Mouse (Mus musculus): Measurements from ENCODE around the gene Sytl4. TPM values are rescaled to one million over a fixed set of nuclear protein-coding genes. Genes with fewer than 3 reads are reported as not detected.

Sytl4 gene
- polyA plus RNA-seq (2015; fragmentation: Nextera tagmentation; extraction: Ambion mirVana) = 0.74 and 0.75 TPM in 2 replicates

- Histone ChIP-seq H3K9ac (no peak within 1 kb of the TSS), H3K4me1 (no peaks in the 10 kb centered on the region), H3K4me3 (peak within 1 kb of the TSS; percentile 29), H3K4me2 (peak within 1 kb of the TSS; percentile 53), H3K36me3 (replicated peaks) (no peaks in the 10 kb centered on the region), H3K27ac (no peak within 1 kb of the TSS), H3K9me3 (no peaks in the 10 kb centered on the region), H3K27me3 (replicated peaks) (peaks cover 9% of the 10 kb centered on the region)
- ATAC-seq (replicated peaks) = no peak
- 23% methylated on average over 28 of the region's 29 CpGs for WGBS
These were observed at the start of gene Sytl4 for GRCm38 (mm10) chrX:133981231-133982002. Gene Sytl4, minus strand, starts transcription at chrX:133981812.

DNA sequence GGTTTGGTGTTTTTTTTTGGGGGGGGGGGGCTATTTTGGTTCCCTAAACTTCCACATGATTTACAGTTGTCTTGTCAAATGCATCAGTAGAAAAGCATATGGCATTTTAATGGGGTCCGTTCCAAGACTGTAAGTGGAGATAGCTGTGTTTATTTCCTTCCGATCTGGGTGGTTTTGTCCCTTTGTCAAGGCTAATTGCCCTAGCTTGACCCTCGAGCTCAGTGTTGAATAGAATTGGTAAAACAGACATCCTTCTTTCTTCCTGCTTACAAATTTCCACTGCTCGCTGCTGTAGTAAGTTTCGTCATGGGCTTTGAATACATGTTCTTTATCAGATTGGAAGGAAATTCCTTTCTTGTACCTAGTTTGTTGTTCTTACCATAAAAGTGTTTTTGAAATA, 39.1 kb upstream of the Sytl4 start:
- Histone ChIP-seq H3K9ac (no peak overlapping the region), H3K36me3 (replicated peaks) (no peaks in the 10 kb centered on the region), H3K9me3 (no peaks in the 10 kb centered on the region), H3K4me1 (no peaks in the 10 kb centered on the region), H3K27ac (no peak overlapping the region), H3K4me2 (no peak overlapping the region), H3K27me3 (replicated peaks) (no peaks in the 10 kb centered on the region), H3K4me3 (no peak overlapping the region)
- WGBS = 47% methylated on average over 5 of the region's 5 CpGs
- ATAC-seq (replicated peaks) = no peak

DNA sequence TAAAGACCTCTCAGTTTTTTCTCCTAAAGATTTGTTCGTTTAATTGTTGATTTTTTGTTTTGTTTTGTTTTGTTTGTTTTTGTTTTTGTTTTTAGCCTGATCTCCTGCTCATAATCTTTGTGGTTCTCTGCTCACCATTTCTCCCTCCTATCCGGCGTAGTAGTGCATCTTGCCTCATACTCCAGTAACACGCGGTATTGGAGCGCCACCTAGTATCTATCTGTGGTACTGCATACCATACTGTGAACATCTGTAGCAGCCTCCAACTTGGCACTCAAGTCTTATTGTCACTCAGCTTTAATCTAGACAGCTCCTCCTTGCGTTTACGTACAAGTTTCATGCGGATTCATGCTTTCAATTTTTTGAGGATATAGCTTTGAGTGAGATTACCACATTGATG, 37.4 kb upstream of the Sytl4 start:
- 16% methylated on average over 9 of the region's 9 CpGs for WGBS
- peak; percentile 87 for ATAC-seq (replicated peaks)
- no peaks in the 10 kb centered on the region for H3K36me3 ChIP-seq (replicated peaks)
- no peak overlapping the region for H3K9ac ChIP-seq
- no peak overlapping the region for H3K4me2 ChIP-seq
- no peaks in the 10 kb centered on the region for H3K9me3 ChIP-seq
- no peak overlapping the region for H3K27ac ChIP-seq
- no peak overlapping the region for H3K4me3 ChIP-seq
- no peaks in the 10 kb centered on the region for H3K27me3 ChIP-seq (replicated peaks)
- no peaks in the 10 kb centered on the region for H3K4me1 ChIP-seq

GRCm38 (mm10) chrX:133995866-133996265, 14.3 kb upstream of the Sytl4 start:
- WGBS = 65% methylated on average over 3 of the region's 3 CpGs
- ATAC-seq (replicated peaks) = no peak
- Histone ChIP-seq H3K9ac (no peak overlapping the region), H3K4me2 (no peak overlapping the region), H3K4me3 (no peak overlapping the region), H3K27me3 (replicated peaks) (no peaks in the 10 kb centered on the region), H3K4me1 (no peaks in the 10 kb centered on the region), H3K27ac (no peak overlapping the region), H3K36me3 (replicated peaks) (no peaks in the 10 kb centered on the region), H3K9me3 (no peaks in the 10 kb centered on the region)

- Histone ChIP-seq H3K9me3 (no peaks in the 10 kb centered on the region), H3K36me3 (replicated peaks) (no peaks in the 10 kb centered on the region), H3K27me3 (replicated peaks) (no peaks in the 10 kb centered on the region), H3K4me2 (no peak overlapping the region), H3K27ac (no peak overlapping the region), H3K4me1 (no peaks in the 10 kb centered on the region), H3K9ac (no peak overlapping the region), H3K4me3 (no peak overlapping the region)
- ATAC-seq (replicated peaks) = no peak
- WGBS = 77% methylated on average over 2 of the region's 2 CpGs
These were observed 17.0 kb downstream of the Sytl4 start for GRCm38 (mm10) chrX:133964615-133965014.

GRCm38 (mm10) chrX:133960617-133961016, 21.0 kb downstream of the Sytl4 start:
- no peak overlapping the region for H3K9ac ChIP-seq

GRCm38 (mm10) chrX:133954661-133955060, 27.0 kb downstream of the Sytl4 start:
- no peak overlapping the region for H3K4me3 ChIP-seq
- ATAC-seq (replicated peaks) = no peak
- 76% methylated on average over 7 of the region's 7 CpGs for WGBS

More at GRCm38 (mm10) chrX:133960617-133961016, 21.0 kb downstream of the Sytl4 start:
- H3K4me3 ChIP-seq = no peak overlapping the region
- no peaks in the 10 kb centered on the region for H3K4me1 ChIP-seq
- no peaks in the 10 kb centered on the region for H3K9me3 ChIP-seq
- H3K27me3 ChIP-seq (replicated peaks) = no peaks in the 10 kb centered on the region
- no peak overlapping the region for H3K27ac ChIP-seq
- 71% methylated on average over 2 of the region's 2 CpGs for WGBS
- ATAC-seq (replicated peaks) = no peak
- no peaks in the 10 kb centered on the region for H3K36me3 ChIP-seq (replicated peaks)
- no peak overlapping the region for H3K4me2 ChIP-seq

GRCm38 (mm10) chrX:133947427-133947826, 34.2 kb downstream of the Sytl4 start:
- H3K4me3 ChIP-seq = no peak overlapping the region
- H3K4me2 ChIP-seq = no peak overlapping the region
- no peak overlapping the region for H3K9ac ChIP-seq
- WGBS = 37% methylated on average over 3 of the region's 3 CpGs
- peak; percentile 84 for ATAC-seq (replicated peaks)
- no peaks in the 10 kb centered on the region for H3K4me1 ChIP-seq
- no peak overlapping the region for H3K27ac ChIP-seq
- H3K36me3 ChIP-seq (replicated peaks) = no peaks in the 10 kb centered on the region
- no peaks in the 10 kb centered on the region for H3K27me3 ChIP-seq (replicated peaks)
- no peaks in the 10 kb centered on the region for H3K9me3 ChIP-seq

More at GRCm38 (mm10) chrX:133954661-133955060, 27.0 kb downstream of the Sytl4 start:
- no peak overlapping the region for H3K27ac ChIP-seq
- H3K36me3 ChIP-seq (replicated peaks) = no peaks in the 10 kb centered on the region
- H3K4me2 ChIP-seq = no peak overlapping the region
- no peaks in the 10 kb centered on the region for H3K4me1 ChIP-seq
- H3K9ac ChIP-seq = no peak overlapping the region
- no peaks in the 10 kb centered on the region for H3K27me3 ChIP-seq (replicated peaks)
- no peaks in the 10 kb centered on the region for H3K9me3 ChIP-seq

DNA sequence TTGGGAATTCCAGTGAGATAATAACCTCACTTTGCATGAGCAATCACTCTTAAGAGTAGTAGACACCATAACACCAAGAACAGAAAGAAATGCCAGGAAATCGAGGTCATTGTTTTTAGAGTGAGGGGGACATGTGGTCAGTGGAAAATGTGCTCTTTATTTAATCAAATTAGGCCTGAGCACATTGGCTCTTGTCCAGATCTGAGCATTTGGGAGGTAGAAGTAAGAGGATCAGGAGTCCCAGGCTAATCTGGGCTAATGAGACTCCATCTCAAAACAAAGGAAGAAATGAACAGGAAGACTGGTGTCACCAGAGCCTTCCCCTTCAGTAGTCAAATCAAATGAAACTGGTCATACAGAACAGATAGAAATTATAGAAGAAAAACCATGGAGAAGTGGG, 42.1 kb downstream of the Sytl4 start:
- Histone ChIP-seq H3K36me3 (replicated peaks) (no peaks in the 10 kb centered on the region), H3K27me3 (replicated peaks) (no peaks in the 10 kb centered on the region), H3K4me1 (no peaks in the 10 kb centered on the region), H3K4me2 (no peak overlapping the region), H3K9ac (no peak overlapping the region), H3K9me3 (no peaks in the 10 kb centered on the region), H3K27ac (no peak overlapping the region), H3K4me3 (no peak overlapping the region)
- ATAC-seq (replicated peaks) = no peak
- 49% methylated on average over 1 of the region's 1 CpGs for WGBS

DNA sequence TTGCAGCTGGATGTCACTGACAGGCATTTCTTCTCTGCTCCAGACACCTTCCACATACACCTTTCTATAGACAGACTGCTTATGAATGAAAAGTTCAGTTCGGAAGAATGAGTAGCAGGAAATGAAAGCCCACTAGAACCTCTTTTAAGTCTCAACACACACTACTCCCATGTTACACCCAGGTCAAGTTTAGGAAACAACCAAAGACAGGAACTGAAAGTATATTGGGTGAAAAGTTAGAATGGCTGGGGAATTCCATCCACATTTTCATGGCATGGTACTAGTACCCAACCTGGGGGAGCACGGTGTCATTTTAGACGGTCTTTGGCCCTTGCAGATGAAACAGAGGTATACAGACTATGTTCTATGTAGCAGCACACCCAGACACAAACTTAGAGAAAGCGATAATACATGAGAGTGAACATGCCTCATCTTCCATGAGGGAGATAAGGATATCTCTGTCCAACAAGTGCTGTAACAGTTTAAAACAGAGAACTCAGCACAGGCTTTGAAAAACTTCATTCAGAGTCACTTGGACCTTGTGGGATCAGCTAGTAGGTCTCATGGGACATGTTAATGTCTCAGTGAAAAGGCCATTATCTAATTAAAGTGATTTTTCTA, 44.9 kb downstream of the Sytl4 start:
- WGBS = 88% methylated on average over 4 of the region's 4 CpGs
- ATAC-seq (replicated peaks) = no peak

DNA sequence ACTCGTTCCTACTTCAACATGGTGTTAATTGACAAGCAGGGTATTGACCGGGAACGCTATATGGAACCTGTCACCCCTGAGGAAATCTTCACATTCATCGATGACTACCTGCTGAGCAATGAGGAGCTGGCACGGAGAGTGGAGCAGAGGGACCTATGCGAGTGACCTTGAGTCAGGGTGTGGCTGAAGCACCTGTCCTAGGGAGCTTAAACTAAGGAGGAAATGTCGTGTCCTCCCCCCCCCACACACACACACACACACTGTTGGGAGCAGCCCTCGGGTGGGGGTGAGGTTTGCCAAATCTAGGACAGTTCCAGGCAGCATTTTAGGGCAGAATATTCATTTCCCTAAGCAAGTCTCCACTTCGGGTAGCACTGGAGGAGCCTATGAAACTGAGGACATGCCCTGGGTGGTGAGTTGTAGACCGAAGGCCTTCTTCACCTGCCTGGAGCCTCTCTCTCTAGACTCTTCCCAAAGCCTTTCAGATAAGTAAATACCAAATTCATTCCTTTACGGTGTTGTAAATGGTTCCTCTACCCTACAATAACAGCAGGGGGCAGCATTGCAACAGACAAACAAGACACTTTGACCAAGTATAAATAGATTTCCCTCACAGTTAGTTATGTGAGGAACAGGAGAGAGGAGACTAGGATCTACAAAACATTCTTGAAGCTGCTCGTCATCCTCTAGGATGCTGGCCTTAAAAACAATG, 50.2 kb downstream of the Sytl4 start:
- Histone ChIP-seq H3K9me3 (no peaks in the 10 kb centered on the region), H3K36me3 (replicated peaks) (no peaks in the 10 kb centered on the region), H3K4me3 (no peak overlapping the region), H3K27ac (no peak overlapping the region), H3K9ac (no peak overlapping the region), H3K27me3 (replicated peaks) (no peaks in the 10 kb centered on the region), H3K4me2 (no peak overlapping the region), H3K4me1 (no peaks in the 10 kb centered on the region)
- ATAC-seq (replicated peaks) = no peak
- 62% methylated on average over 12 of the region's 12 CpGs for WGBS

More for the DNA sequence above, 44.9 kb downstream of the Sytl4 start:
- Histone ChIP-seq H3K9ac (no peak overlapping the region), H3K9me3 (no peaks in the 10 kb centered on the region), H3K4me1 (no peaks in the 10 kb centered on the region), H3K36me3 (replicated peaks) (no peaks in the 10 kb centered on the region), H3K4me2 (no peak overlapping the region), H3K27me3 (replicated peaks) (no peaks in the 10 kb centered on the region), H3K27ac (no peak overlapping the region), H3K4me3 (no peak overlapping the region)

- Histone ChIP-seq H3K27ac (no peak overlapping the region), H3K9me3 (no peaks in the 10 kb centered on the region), H3K36me3 (replicated peaks) (no peaks in the 10 kb centered on the region), H3K4me3 (no peak overlapping the region), H3K4me1 (no peaks in the 10 kb centered on the region), H3K4me2 (no peak overlapping the region), H3K9ac (no peak overlapping the region), H3K27me3 (replicated peaks) (no peaks in the 10 kb centered on the region; the same call in 1 of the 2 replicates)
- ATAC-seq (replicated peaks) = no peak
- 84% methylated on average over 5 of the region's 5 CpGs for WGBS
These were observed 54.9 kb downstream of the Sytl4 start for GRCm38 (mm10) chrX:133926760-133927159.

All from midbrain, embryonic 15.5 days (tissue).